Comparison of ENCODE assay signal across 27 mouse cellular contexts in the genomic region with DNA sequence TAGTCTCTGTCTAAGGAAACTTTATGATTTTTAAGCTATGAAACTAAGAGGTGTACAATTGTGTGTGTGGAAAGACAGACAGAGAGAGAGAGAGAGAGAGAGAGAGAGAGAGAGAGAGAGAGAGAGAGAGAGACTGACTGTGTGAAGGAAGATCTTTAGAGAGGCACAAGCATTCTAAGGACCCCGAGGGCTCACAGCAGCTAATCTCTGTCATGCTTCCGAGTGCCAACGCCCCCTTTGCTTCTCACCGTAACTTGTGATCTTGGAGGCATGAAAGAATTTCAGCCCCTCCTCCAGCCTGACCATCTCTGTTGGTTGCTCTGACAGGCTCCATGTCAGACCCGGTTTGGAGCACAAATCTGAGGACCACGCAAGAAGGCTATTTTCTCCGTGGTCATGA. TPM values are rescaled to one million over a fixed set of nuclear protein-coding genes. Genes with fewer than 3 reads are reported as not detected.
A peak's percentile ranks its signal among the peaks of the same experiment; 100 is the strongest.
DNase-seq lines count a peak whose midpoint lies in the region; ATAC-seq and TF ChIP-seq lines count a peak whose summit lies in the region.
"Had no signal": no experiment of that assay in that cellular context is flagged by ENCODE, and none has a peak within 500 bp of the region (broad histone marks: within the 10 kb centered on the region; RNA-seq: fewer than 3 reads in every experiment).

A gene (plus strand): TSS at position 301 of the 400 bp plus-strand sequence.

- no peak for DNase-seq in heart, postnatal 25 days (ENCODE audit: low spot score)
- DNase-seq in lung, embryonic 14.5 days = no peak
- no peak for DNase-seq in lung, postnatal 14 days
- peak; percentile 25 for DNase-seq in R1 (ENCODE audit: low read depth, low spot score)
- no peak for DNase-seq in adrenal gland, adult 18-20 months (ENCODE audit: low spot score in 2 of 2)
- DNase-seq: adrenal gland, adult 2 months; cerebellum, adult 9-10 months; gastrocnemius, postnatal 14 days; kidney, adult 18-20 months; layer of hippocampus, postnatal 36 days; liver, embryonic 13.5 days; lung, postnatal 10 days; right cerebral cortex, adult 18-20 months; thymus, postnatal 25 days had no signal

- H3K27me3 ChIP-seq in heart, embryonic 11.5 days (ENCODE audit: control insufficient read depth, insufficient read depth, low read length) = no peaks in the 10 kb centered on the region
- H3K27me3 ChIP-seq in hindbrain, embryonic 16.5 days (replicated peaks; ENCODE audit: control insufficient read depth, insufficient read depth, low read length) = no peaks in the 10 kb centered on the region
- no peaks in the 10 kb centered on the region for H3K27me3 ChIP-seq in hindbrain, embryonic 13.5 days
- no peaks in the 10 kb centered on the region for H3K27me3 ChIP-seq in lung, embryonic 14.5 days (ENCODE audit: insufficient read depth, low read length)
- H3K27me3 ChIP-seq: CH12.LX; limb, embryonic 13.5 days; liver, embryonic 13.5 days; neural tube, embryonic 12.5 days had no signal

- H3K4me1 ChIP-seq in heart, embryonic 11.5 days (ENCODE audit: control insufficient read depth, insufficient read depth, low read length) = no peaks in the 10 kb centered on the region
- no peaks in the 10 kb centered on the region for H3K4me1 ChIP-seq in hindbrain, embryonic 16.5 days (ENCODE audit: control insufficient read depth, insufficient read depth, low read depth, low read length)
- H3K4me1 ChIP-seq in hindbrain, embryonic 13.5 days (replicated peaks) = no peaks in the 10 kb centered on the region
- H3K4me1 ChIP-seq in lung, embryonic 14.5 days (ENCODE audit: insufficient read depth) = no peaks in the 10 kb centered on the region
- H3K4me1 ChIP-seq: limb, embryonic 13.5 days; liver, embryonic 13.5 days; neural tube, embryonic 12.5 days had no signal

- WGBS in heart, embryonic 11.5 days (ENCODE audit: insufficient replicate concordance) = 37% methylated on average over 7 of the region's 7 CpGs
- WGBS in hindbrain, embryonic 16.5 days = 63% methylated on average over 7 of the region's 7 CpGs
- 66% methylated on average over 7 of the region's 7 CpGs for WGBS in hindbrain, embryonic 13.5 days
- WGBS in lung, embryonic 14.5 days = 50% methylated on average over 7 of the region's 7 CpGs

- no peak within 1 kb of the TSS for H3K4me3 ChIP-seq in heart, embryonic 11.5 days (ENCODE audit: low read depth, low read length)
- no peak within 1 kb of the TSS for H3K4me3 ChIP-seq in hindbrain, embryonic 16.5 days (ENCODE audit: low read length)
- no peak within 1 kb of the TSS for H3K4me3 ChIP-seq in hindbrain, embryonic 13.5 days
- H3K4me3 ChIP-seq in lung, embryonic 14.5 days (ENCODE audit: low read depth, low read length) = no peak within 1 kb of the TSS
- H3K4me3 ChIP-seq: limb, embryonic 13.5 days; liver, embryonic 13.5 days; megakaryocyte, embryonic 14.5 days; neural tube, embryonic 12.5 days had no signal

- TF ChIP-seq CTCF in lung, embryonic 14.5 days (IDR thresholded peaks at IDR 0.05; ENCODE audit: low read depth) = no peak

- H3K36me3 ChIP-seq in heart, embryonic 11.5 days (ENCODE audit: control insufficient read depth, insufficient read depth, low read length) = no peaks in the 10 kb centered on the region
- no peaks in the 10 kb centered on the region for H3K36me3 ChIP-seq in hindbrain, embryonic 16.5 days (ENCODE audit: control insufficient read depth, insufficient read depth, low read length)
- H3K36me3 ChIP-seq in hindbrain, embryonic 13.5 days = peaks cover 5% of the 10 kb centered on the region; the same call in 1 of the 2 replicates
- H3K36me3 ChIP-seq in lung, embryonic 14.5 days (ENCODE audit: insufficient read depth) = no peaks in the 10 kb centered on the region
- H3K36me3 ChIP-seq: liver, embryonic 13.5 days had no signal

- intact Hi-C loops in heart, postnatal 25 days (cut with DNase I) = no loop called here

- no peaks in the 10 kb centered on the region for H3K9me3 ChIP-seq in heart, embryonic 11.5 days (replicated peaks; ENCODE audit: control insufficient read depth, low read length)
- no peaks in the 10 kb centered on the region for H3K9me3 ChIP-seq in hindbrain, embryonic 16.5 days (ENCODE audit: control insufficient read depth, low read length)
- H3K9me3 ChIP-seq in hindbrain, embryonic 13.5 days = no peaks in the 10 kb centered on the region
- no peaks in the 10 kb centered on the region for H3K9me3 ChIP-seq in lung, embryonic 14.5 days (ENCODE audit: low read depth, low read length)
- H3K9me3 ChIP-seq: limb, embryonic 13.5 days; liver, embryonic 13.5 days; megakaryocyte, embryonic 14.5 days; neural tube, embryonic 12.5 days had no signal

- peak within 1 kb of the TSS; percentile 43 for H3K4me2 ChIP-seq in heart, embryonic 11.5 days
- H3K4me2 ChIP-seq in hindbrain, embryonic 16.5 days (ENCODE audit: low read length) = peak within 1 kb of the TSS; percentile 3; the same call in 1 of the 2 replicates
- H3K4me2 ChIP-seq in hindbrain, embryonic 13.5 days = no peak within 1 kb of the TSS
- peak within 1 kb of the TSS; percentile 23; the same call in 1 of the 2 replicates for H3K4me2 ChIP-seq in lung, embryonic 14.5 days
- H3K4me2 ChIP-seq: limb, embryonic 13.5 days; liver, embryonic 13.5 days; neural tube, embryonic 12.5 days had no signal

- no peak for ATAC-seq in heart, embryonic 11.5 days (replicated peaks; ENCODE audit: insufficient number of reproducible peaks, low FRiP score, low TSS enrichment)
- no peak for ATAC-seq in hindbrain, embryonic 16.5 days
- ATAC-seq in hindbrain, embryonic 13.5 days (ENCODE audit: low FRiP score) = no peak
- ATAC-seq in lung, embryonic 14.5 days (ENCODE audit: insufficient read depth) = no peak

- H3K9ac ChIP-seq in heart, embryonic 11.5 days (ENCODE audit: low read depth, low read length) = no peak within 1 kb of the TSS
- H3K9ac ChIP-seq in hindbrain, embryonic 16.5 days (ENCODE audit: low read depth, low read length) = no peak within 1 kb of the TSS
- H3K9ac ChIP-seq in hindbrain, embryonic 13.5 days = no peak within 1 kb of the TSS
- H3K9ac ChIP-seq in lung, embryonic 14.5 days = no peak within 1 kb of the TSS
- H3K9ac ChIP-seq: limb, embryonic 13.5 days; liver, embryonic 13.5 days; neural tube, embryonic 12.5 days had no signal

- H3K27ac ChIP-seq in heart, embryonic 11.5 days (ENCODE audit: low read depth, low read length) = no peak within 1 kb of the TSS
- no peak within 1 kb of the TSS for H3K27ac ChIP-seq in hindbrain, embryonic 16.5 days (ENCODE audit: low read depth, low read length)
- no peak within 1 kb of the TSS for H3K27ac ChIP-seq in hindbrain, embryonic 13.5 days
- no peak within 1 kb of the TSS for H3K27ac ChIP-seq in lung, embryonic 14.5 days (ENCODE audit: low read depth)
- H3K27ac ChIP-seq: limb, embryonic 13.5 days; liver, embryonic 13.5 days; neural tube, embryonic 12.5 days had no signal

RNA-seq across cellular contexts. Expression of the gene that starts here (rescaled TPM):
- polyA plus RNA-seq in heart, embryonic 11.5 days (2014; fragmentation: Nextera tagmentation; extraction: Ambion mirVana) = 0.04 TPM in 1 of 2 replicates, not detected in the other
- total RNA-seq in heart, postnatal 25 days (2021) = not detected
- polyA plus RNA-seq in hindbrain, embryonic 16.5 days (2015; fragmentation: Nextera tagmentation; extraction: Ambion mirVana) = 0.14 and 0.24 TPM in 2 replicates
- polyA plus RNA-seq in hindbrain, embryonic 13.5 days (2015; fragmentation: Nextera tagmentation; extraction: Ambion mirVana) = 0.09 and 0.17 TPM in 2 replicates
- polyA plus RNA-seq in lung, embryonic 14.5 days (2014; fragmentation: Nextera tagmentation; extraction: Ambion mirVana) = not detected in 2 replicates
- total RNA-seq in adrenal gland, adult 18-20 months (2021) = not detected
- total RNA-seq: adrenal gland, adult 2 months; CH12.LX; common myeloid progenitor, adult 5-6 weeks; gastrocnemius, postnatal 14 days; layer of hippocampus, adult 18-20 months; layer of hippocampus, postnatal 36 days; left cerebral cortex, postnatal 14 days; MEL had no signal
- polyA plus RNA-seq: forebrain, embryonic 14.5 days; liver, embryonic 13.5 days; small intestine, adult 2 months had no signal
